9 mouse cellular contexts compared by ENCODE assay signal in genomic region chr13:81385597-81386362, GRCm38 (mm10).
A peak's percentile ranks its signal among the peaks of the same experiment; 100 is the strongest.
DNase-seq lines count a peak whose midpoint lies in the region; ATAC-seq and TF ChIP-seq lines count a peak whose summit lies in the region.
"Had no signal": no experiment of that assay in that cellular context is flagged by ENCODE, and none has a peak within 500 bp of the region (broad histone marks: within the 10 kb centered on the region; RNA-seq: fewer than 3 reads in every experiment).

No protein-coding gene starts in this region.

- H3K9ac ChIP-seq in embryonic facial prominence, embryonic 13.5 days: no peak overlapping the region
- H3K9ac ChIP-seq in lung, embryonic 16.5 days (ENCODE audit: low read length): no peak overlapping the region

- H3K4me1 ChIP-seq in embryonic facial prominence, embryonic 13.5 days: no peaks in the 10 kb centered on the region
- H3K4me1 ChIP-seq in embryonic facial prominence, embryonic 10.5 days: no peaks in the 10 kb centered on the region
- peaks cover 5% of the 10 kb centered on the region; the same call in 1 of the 2 replicates for H3K4me1 ChIP-seq in kidney, adult 2 months (ENCODE audit: control insufficient read depth, insufficient read depth, low read length)
- no peaks in the 10 kb centered on the region for H3K4me1 ChIP-seq in lung, embryonic 16.5 days (replicated peaks; ENCODE audit: control insufficient read depth, insufficient read depth, low read length)

- H3K9me3 ChIP-seq in embryonic facial prominence, embryonic 13.5 days: no peaks in the 10 kb centered on the region
- H3K9me3 ChIP-seq in embryonic facial prominence, embryonic 10.5 days: no peaks in the 10 kb centered on the region
- H3K9me3 ChIP-seq in lung, embryonic 16.5 days (ENCODE audit: control insufficient read depth, low read length): no peaks in the 10 kb centered on the region

- 0 out of 2 replicates have a peak, but pooled peaks have one; percentile 59 for ATAC-seq in embryonic facial prominence, embryonic 13.5 days (ENCODE audit: insufficient number of reproducible peaks, insufficient read depth, low FRiP score, low TSS enrichment, low read depth)
- ATAC-seq in lung, embryonic 16.5 days (ENCODE audit: low read depth): peak; percentile 71
- no peak for ATAC-seq in megakaryocyte, adult 5-6 weeks (ENCODE audit: poor library complexity, severe bottlenecking)

- no peak for DNase-seq in embryonic facial prominence, embryonic 10.5 days (ENCODE audit: low spot score)
- DNase-seq in adipocyte (ENCODE audit: low spot score) (peak; percentile 3), MN1 (ENCODE audit: low spot score) (no peak)
- DNase-seq in kidney, adult 2 months: peak; percentile 67
- DNase-seq in ovary, postnatal 14 days (ENCODE audit: low spot score): no peak
- DNase-seq: cerebellum, adult 9-11 months had no signal

- H3K27ac ChIP-seq in embryonic facial prominence, embryonic 13.5 days: no peak overlapping the region
- H3K27ac ChIP-seq in embryonic facial prominence, embryonic 10.5 days (replicated peaks): no peak overlapping the region
- H3K27ac ChIP-seq in kidney, adult 2 months (ENCODE audit: insufficient read depth, low read depth, low read length): no peak overlapping the region
- no peak overlapping the region for H3K27ac ChIP-seq in lung, embryonic 16.5 days (ENCODE audit: low read length)

- no peak overlapping the region for H3K4me2 ChIP-seq in embryonic facial prominence, embryonic 13.5 days
- H3K4me2 ChIP-seq in lung, embryonic 16.5 days (ENCODE audit: low read depth, low read length): no peak overlapping the region

- H3K36me3 ChIP-seq in embryonic facial prominence, embryonic 13.5 days: no peaks in the 10 kb centered on the region
- no peaks in the 10 kb centered on the region for H3K36me3 ChIP-seq in embryonic facial prominence, embryonic 10.5 days (replicated peaks)
- no peaks in the 10 kb centered on the region for H3K36me3 ChIP-seq in kidney, adult 2 months (ENCODE audit: control insufficient read depth, insufficient read depth, low read length)
- no peaks in the 10 kb centered on the region for H3K36me3 ChIP-seq in lung, embryonic 16.5 days (ENCODE audit: control insufficient read depth, insufficient read depth, low read length)

- no peak overlapping the region for H3K4me3 ChIP-seq in embryonic facial prominence, embryonic 13.5 days
- no peak overlapping the region for H3K4me3 ChIP-seq in embryonic facial prominence, embryonic 10.5 days
- no peak overlapping the region for H3K4me3 ChIP-seq in kidney, adult 2 months (ENCODE audit: insufficient read depth, low read depth, low read length)
- no peak overlapping the region for H3K4me3 ChIP-seq in lung, embryonic 16.5 days (ENCODE audit: low read length)

- no peak for TF ChIP-seq POLR2A in kidney, adult 2 months (IDR thresholded peaks at IDR 0.05; ENCODE audit: low read depth, low read length)

- 60% methylated on average over 4 of the region's 4 CpGs for WGBS in embryonic facial prominence, embryonic 13.5 days
- WGBS in embryonic facial prominence, embryonic 10.5 days: 87% methylated on average over 4 of the region's 4 CpGs
- WGBS in kidney, adult 2 months: 30% methylated on average over 4 of the region's 4 CpGs
- 50% methylated on average over 4 of the region's 4 CpGs for WGBS in lung, embryonic 16.5 days

- no peak for TF ChIP-seq CTCF in kidney, adult 2 months (conservative IDR thresholded peaks at IDR 0.05; ENCODE audit: insufficient read depth, insufficient read length, low read depth, low read length)

- no peaks in the 10 kb centered on the region for H3K27me3 ChIP-seq in embryonic facial prominence, embryonic 13.5 days
- H3K27me3 ChIP-seq in embryonic facial prominence, embryonic 10.5 days (replicated peaks; ENCODE audit: low read depth, poor library complexity, severe bottlenecking): no peaks in the 10 kb centered on the region
- H3K27me3 ChIP-seq in kidney, adult 2 months (replicated peaks; ENCODE audit: control insufficient read depth, insufficient read depth, low read length): no peaks in the 10 kb centered on the region
- H3K27me3 ChIP-seq in lung, embryonic 16.5 days (ENCODE audit: control insufficient read depth, insufficient read depth, low read depth, low read length): no peaks in the 10 kb centered on the region

Comparison
In these comparisons a context has a peak if more than half of its experiments do, and no peak if none do; other contexts are left out.
1. DNase-seq: peak in adipocyte (single experiment) and kidney, adult 2 months (single experiment); none in embryonic facial prominence, embryonic 10.5 days (single experiment), ovary, postnatal 14 days (single experiment) and MN1 (single experiment).